Mouse (Mus musculus) olfactory bulb, adult 2 months (tissue): Measurements from ENCODE around the gene Ntm.

Experiments used
- CTCF ChIP-seq: fragments of 200-500 bp; IDR thresholded peaks from 2 replicates; pipeline ENCODE4 v1.5.1; 2012; ENCODE audit warnings: low read depth, mild to moderate bottlenecking, low read length, moderate library complexity; ENCODE audit not compliant: insufficient read depth
- POLR2A ChIP-seq: fragments of 200-500 bp; IDR thresholded peaks from 2 replicates; pipeline ENCODE4 v1.6.1; 2012; ENCODE audit warnings: mild to moderate bottlenecking, low read depth, low read length, moderate library complexity; ENCODE audit not compliant: insufficient read depth

DNA sequence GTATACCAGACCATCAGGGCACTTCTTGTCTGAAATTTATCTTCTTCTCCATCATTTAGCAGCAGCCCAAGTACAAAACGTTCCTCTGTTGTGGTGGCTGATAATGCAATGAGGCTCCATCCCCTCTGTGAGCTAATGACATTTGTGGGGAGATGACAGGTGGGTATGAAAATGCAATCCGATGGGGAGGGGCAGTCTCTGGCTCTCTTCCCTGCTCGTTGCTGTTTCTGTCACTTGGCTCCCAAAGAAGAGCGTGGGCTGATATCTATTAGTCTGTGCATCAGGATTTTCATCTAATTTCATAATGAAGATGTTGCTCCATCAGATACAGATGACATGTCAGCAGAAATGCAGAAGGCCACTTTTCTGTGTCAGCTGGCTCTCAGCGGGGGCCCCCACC is 523.5 kb downstream of the Ntm start:
- TF ChIP-seq CTCF = no peak
- TF ChIP-seq POLR2A = no peak
